Mouse (Mus musculus): ENCODE results near the gene Csnk1g1.

Gene Csnk1g1

DNA sequence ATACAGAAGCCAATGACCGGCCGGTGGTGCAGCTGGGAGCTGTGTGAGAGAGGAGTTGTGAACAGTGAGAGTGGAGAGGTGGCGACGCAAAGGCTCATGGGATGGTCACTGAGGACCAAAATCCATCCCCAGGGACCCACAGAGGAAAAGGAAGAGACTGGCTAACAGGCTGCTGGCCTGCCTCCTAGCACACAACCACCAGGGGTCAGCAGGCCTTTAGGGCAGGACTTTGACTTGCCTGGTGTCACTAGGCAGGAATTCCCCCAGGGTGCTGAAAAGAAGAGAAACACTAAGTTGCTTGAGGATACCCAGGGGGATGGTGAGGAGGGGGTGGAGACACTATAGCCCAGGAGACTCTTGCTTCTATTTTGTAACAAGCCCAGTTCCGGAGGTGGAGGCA, 158.8 kb downstream of the Csnk1g1 start:
- DNase-seq (ENCODE audit: low spot score in 2 of 2): no peak

GRCm38 (mm10) chr9:66068056-66068455, 159.3 kb downstream of the Csnk1g1 start:
- DNase-seq (ENCODE audit: low spot score in 2 of 2): no peak

GRCm38 (mm10) chr9:66068971-66069391, 160.3 kb downstream of the Csnk1g1 start:
- DNase-seq (ENCODE audit: low spot score in 2 of 2): no peak

DNA sequence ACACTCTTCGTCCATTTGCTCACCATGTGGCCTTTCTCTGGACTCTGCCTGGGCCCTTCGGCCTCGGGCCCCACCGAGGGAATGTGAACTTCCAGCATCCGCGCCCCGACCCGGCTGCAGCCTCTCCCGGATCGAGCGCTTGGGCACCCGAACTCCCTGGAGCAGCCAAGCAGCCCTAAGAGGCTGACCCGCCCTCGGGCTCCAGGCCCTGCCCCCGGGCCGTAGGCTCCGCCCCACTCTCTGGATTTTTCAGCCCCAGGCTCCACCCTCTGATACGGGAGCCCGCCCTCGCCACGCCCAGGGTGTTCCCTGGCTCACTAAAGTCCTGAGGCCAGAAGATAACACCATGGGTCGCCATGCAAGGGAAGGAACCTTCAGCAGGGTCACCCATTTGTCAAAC, 160.9 kb downstream of the Csnk1g1 start, which contains the start of gene Snx22:
TSS of gene Snx22 (minus strand) at position 137 of the 400 bp plus-strand sequence.
- peak in 1 of 2 experiments; percentile 75 for DNase-seq (ENCODE audit: low spot score in 2 of 2)

DNA sequence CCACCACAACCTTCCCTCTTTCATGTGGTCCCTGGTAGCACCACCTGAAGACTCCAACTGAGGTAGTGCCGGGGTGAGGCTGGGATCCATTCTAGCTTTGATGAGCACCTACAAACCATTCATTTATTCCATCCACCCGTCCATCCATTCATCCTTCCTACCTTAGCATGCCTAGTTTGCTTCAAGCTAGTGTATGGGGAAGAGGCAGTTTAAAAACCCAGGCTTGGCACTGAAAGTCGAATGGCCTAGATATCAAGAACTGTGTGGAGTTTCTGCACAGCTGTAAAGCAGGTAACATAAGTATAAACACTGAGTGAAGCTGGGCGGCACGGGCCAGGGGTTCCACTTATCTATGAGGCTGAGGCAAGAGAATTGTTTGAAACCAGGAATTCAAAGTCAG, 161.4 kb downstream of the Csnk1g1 start:
- DNase-seq (ENCODE audit: low spot score in 2 of 2): no peak

- no peak for DNase-seq (ENCODE audit: low spot score in 2 of 2)
These were observed 164.0 kb downstream of the Csnk1g1 start for GRCm38 (mm10) chr9:66072754-66073153.

GRCm38 (mm10) chr9:66078072-66078471, 169.3 kb downstream of the Csnk1g1 start:
- no peak for DNase-seq (ENCODE audit: low spot score in 2 of 2)

GRCm38 (mm10) chr9:66078493-66078892, 169.8 kb downstream of the Csnk1g1 start:
- no peak for DNase-seq (ENCODE audit: low spot score in 2 of 2)

DNA sequence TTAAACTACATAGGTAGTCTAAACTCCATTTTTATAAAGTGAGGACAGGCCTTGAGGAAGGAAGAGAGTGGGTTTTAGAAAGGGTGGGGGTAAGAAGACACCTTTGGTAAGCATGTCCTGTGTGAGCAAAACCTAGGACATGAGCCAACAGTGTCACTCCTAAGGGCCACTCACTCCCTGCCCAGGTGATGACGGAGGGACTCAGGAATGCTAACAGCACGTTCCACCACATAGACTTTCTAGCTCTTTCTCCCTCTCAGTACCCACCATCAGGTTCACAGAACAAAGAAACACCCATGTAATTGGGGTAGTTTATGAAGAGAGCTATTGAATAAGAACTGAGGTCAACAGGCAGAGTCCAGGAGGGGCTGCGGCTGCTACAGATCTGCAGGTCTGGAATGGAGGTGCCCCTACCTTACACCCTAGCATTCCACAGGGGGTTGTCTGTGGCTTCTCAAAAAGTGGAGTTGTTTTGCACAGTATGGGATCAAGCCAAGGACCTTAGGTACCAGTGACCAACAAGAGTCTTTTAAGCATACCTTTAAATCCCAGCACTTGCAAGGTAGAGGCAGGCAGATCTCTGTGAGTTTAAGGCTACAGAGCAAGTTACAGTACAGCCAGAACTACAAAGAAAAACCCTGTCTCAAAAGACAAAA, 172.2 kb downstream of the Csnk1g1 start:
- no peak for DNase-seq (ENCODE audit: low spot score in 2 of 2)

GRCm38 (mm10) chr9:66081999-66082398, 173.3 kb downstream of the Csnk1g1 start:
- no peak for DNase-seq (ENCODE audit: low spot score in 2 of 2)

- DNase-seq (ENCODE audit: low spot score in 2 of 2): no peak
These were observed 175.4 kb downstream of the Csnk1g1 start for GRCm38 (mm10) chr9:66084171-66084570.

- no peak for DNase-seq (ENCODE audit: low spot score in 2 of 2)
These were observed 178.3 kb downstream of the Csnk1g1 start for GRCm38 (mm10) chr9:66087062-66087461.

GRCm38 (mm10) chr9:66088411-66088810, 179.7 kb downstream of the Csnk1g1 start:
- DNase-seq (ENCODE audit: low spot score in 2 of 2): peak in 1 of 2 experiments; percentile 56

GRCm38 (mm10) chr9:66090593-66091244, 182.0 kb downstream of the Csnk1g1 start:
- no peak for DNase-seq (ENCODE audit: low spot score in 2 of 2)

GRCm38 (mm10) chr9:66091327-66092231, 182.9 kb downstream of the Csnk1g1 start:
- no peak for DNase-seq (ENCODE audit: low spot score in 2 of 2)

- no peak for DNase-seq (ENCODE audit: low spot score in 2 of 2)
These were observed 183.9 kb downstream of the Csnk1g1 start for GRCm38 (mm10) chr9:66092664-66093063.

All from left cerebral cortex, adult 9 months (tissue).